Mouse (Mus musculus): ENCODE measurements around the gene Slc25a43. TPM values are rescaled to one million over a fixed set of nuclear protein-coding genes. Genes with fewer than 3 reads are reported as not detected.

Gene Slc25a43
- under 1 TPM in 1 of 2 experiments, not detected in 1; 0.30 TPM for total RNA-seq (2021)
- long read RNA-seq, experiment 1: 0 reads
- long read RNA-seq, experiment 2: 0 reads

GRCm38 (mm10) chrX:36743503-36744101 lies at the start of gene Slc25a43:
Slc25a43 (plus strand) TSS chrX:36743659.
- DNase-seq (ENCODE audit: low spot score in 2 of 2): no peak

GRCm38 (mm10) chrX:36740124-36740951 lies 3.1 kb upstream of the Slc25a43 start:
- no peak for DNase-seq (ENCODE audit: low spot score in 2 of 2)

GRCm38 (mm10) chrX:36741278-36741677 lies 2.2 kb upstream of the Slc25a43 start:
- DNase-seq (ENCODE audit: low spot score in 2 of 2): no peak

- DNase-seq (ENCODE audit: low spot score in 2 of 2): no peak
These were observed 715 bp upstream of the Slc25a43 start for GRCm38 (mm10) chrX:36742744-36743143.

- no peak for DNase-seq (ENCODE audit: low spot score in 2 of 2)
These were observed 1.3 kb downstream of the Slc25a43 start for GRCm38 (mm10) chrX:36744735-36745134.

GRCm38 (mm10) chrX:36745333-36745732 lies 1.9 kb downstream of the Slc25a43 start:
- no peak for DNase-seq (ENCODE audit: low spot score in 2 of 2)

- DNase-seq (ENCODE audit: low spot score in 2 of 2): no peak
These were observed 3.3 kb downstream of the Slc25a43 start for GRCm38 (mm10) chrX:36746789-36747188.

GRCm38 (mm10) chrX:36748573-36748972 lies 5.1 kb downstream of the Slc25a43 start:
- DNase-seq (ENCODE audit: low spot score in 2 of 2): no peak

GRCm38 (mm10) chrX:36749281-36749785 lies 5.9 kb downstream of the Slc25a43 start:
- DNase-seq (ENCODE audit: low spot score in 2 of 2): no peak

GRCm38 (mm10) chrX:36750591-36750990 lies 7.1 kb downstream of the Slc25a43 start:
- DNase-seq (ENCODE audit: low spot score in 2 of 2): no peak

GRCm38 (mm10) chrX:36752586-36752985 lies 9.1 kb downstream of the Slc25a43 start:
- no peak for DNase-seq (ENCODE audit: low spot score in 2 of 2)

GRCm38 (mm10) chrX:36757796-36758472 lies 14.5 kb downstream of the Slc25a43 start:
- DNase-seq (ENCODE audit: low spot score in 2 of 2): no peak

GRCm38 (mm10) chrX:36758566-36758965 lies 15.1 kb downstream of the Slc25a43 start:
- no peak for DNase-seq (ENCODE audit: low spot score in 2 of 2)

- DNase-seq (ENCODE audit: low spot score in 2 of 2): peak in 1 of 2 experiments; percentile 60
These were observed 17.6 kb downstream of the Slc25a43 start for GRCm38 (mm10) chrX:36760946-36761635.

GRCm38 (mm10) chrX:36762289-36762688 lies 18.8 kb downstream of the Slc25a43 start:
- DNase-seq (ENCODE audit: low spot score in 2 of 2): no peak

- DNase-seq (ENCODE audit: low spot score in 2 of 2): no peak
These were observed 19.4 kb downstream of the Slc25a43 start for GRCm38 (mm10) chrX:36762894-36763293.

- DNase-seq (ENCODE audit: low spot score in 2 of 2): no peak
These were observed 20.0 kb downstream of the Slc25a43 start for GRCm38 (mm10) chrX:36763298-36763933.

- no peak for DNase-seq (ENCODE audit: low spot score in 2 of 2)
These were observed 20.5 kb downstream of the Slc25a43 start for GRCm38 (mm10) chrX:36763934-36764317.

- DNase-seq (ENCODE audit: low spot score in 2 of 2): no peak
These were observed 23.9 kb downstream of the Slc25a43 start for GRCm38 (mm10) chrX:36767386-36767785.

GRCm38 (mm10) chrX:36772591-36772990 lies 29.1 kb downstream of the Slc25a43 start:
- no peak for DNase-seq (ENCODE audit: low spot score in 2 of 2)

- no peak for DNase-seq (ENCODE audit: low spot score in 2 of 2)
These were observed 32.1 kb downstream of the Slc25a43 start for GRCm38 (mm10) chrX:36775520-36775919.
